Mouse (Mus musculus) liver, embryonic 13.5 days (tissue): ENCODE measurements around the gene Olfr1443. TPM values are rescaled to one million over a fixed set of nuclear protein-coding genes. Genes with fewer than 3 reads are reported as not detected.

ENCODE experiments used
- polyA plus RNA-seq: library from polyadenylated mRNA; unstranded; fragments of >200 nt; fragmentation: Nextera tagmentation; extraction: Ambion mirVana; gene quantifications from 2 replicates; pipeline ENCODE4 v1.2.1, GENCODE M21; 2015

Olfr1443 gene
- polyA plus RNA-seq, 1 experiment from 2014 or later = not detected

Other genes starting within 250 kb of the Olfr1443 start
- 1.0 TPM in 2 replicates for gene Mpeg1, start 217.3 kb upstream of the Olfr1443 start, polyA plus RNA-seq
- 1.6 and 1.9 TPM in 2 replicates for gene Dtx4, start 176.7 kb upstream of the Olfr1443 start, polyA plus RNA-seq
- gene Fam111a, start 132.4 kb upstream of the Olfr1443 start, polyA plus RNA-seq = 29.6 and 41.6 TPM in 2 replicates
- gene Gm4952, start 78.1 kb upstream of the Olfr1443 start, polyA plus RNA-seq = 1.5 and 1.8 TPM in 2 replicates
- 0.16 and 0.23 TPM in 2 replicates for gene Glyat, start 44.8 kb upstream of the Olfr1443 start, polyA plus RNA-seq
- not detected in 2 replicates for gene Olfr1442, start 7.7 kb upstream of the Olfr1443 start, polyA plus RNA-seq
- gene Keg1, start 17.7 kb downstream of the Olfr1443 start, polyA plus RNA-seq = 1.5 and 1.7 TPM in 2 replicates
- gene Cntf, start 87.5 kb downstream of the Olfr1443 start, polyA plus RNA-seq = 0.69 and 0.81 TPM in 2 replicates
- gene Zfp91, start 118.0 kb downstream of the Olfr1443 start, polyA plus RNA-seq = 8.4 and 9.2 TPM in 2 replicates
- 1.5 and 2.0 TPM in 2 replicates for gene Lpxn, start 118.1 kb downstream of the Olfr1443 start, polyA plus RNA-seq
- not detected in 2 replicates for gene Gm5244, start 168.6 kb downstream of the Olfr1443 start, polyA plus RNA-seq
- not detected in 2 replicates for gene Olfr1444, start 179.2 kb downstream of the Olfr1443 start, polyA plus RNA-seq
- not detected in 2 replicates for gene Olfr1445, start 205.7 kb downstream of the Olfr1443 start, polyA plus RNA-seq
- not detected in 2 replicates for gene Olfr1446, start 215.4 kb downstream of the Olfr1443 start, polyA plus RNA-seq
- not detected in 2 replicates for gene Olfr1447, start 225.6 kb downstream of the Olfr1443 start, polyA plus RNA-seq
- not detected in 2 replicates for gene Olfr1448, start 246.3 kb downstream of the Olfr1443 start, polyA plus RNA-seq